ENCODE assay signal across 17 mouse cellular contexts in the genomic region with DNA sequence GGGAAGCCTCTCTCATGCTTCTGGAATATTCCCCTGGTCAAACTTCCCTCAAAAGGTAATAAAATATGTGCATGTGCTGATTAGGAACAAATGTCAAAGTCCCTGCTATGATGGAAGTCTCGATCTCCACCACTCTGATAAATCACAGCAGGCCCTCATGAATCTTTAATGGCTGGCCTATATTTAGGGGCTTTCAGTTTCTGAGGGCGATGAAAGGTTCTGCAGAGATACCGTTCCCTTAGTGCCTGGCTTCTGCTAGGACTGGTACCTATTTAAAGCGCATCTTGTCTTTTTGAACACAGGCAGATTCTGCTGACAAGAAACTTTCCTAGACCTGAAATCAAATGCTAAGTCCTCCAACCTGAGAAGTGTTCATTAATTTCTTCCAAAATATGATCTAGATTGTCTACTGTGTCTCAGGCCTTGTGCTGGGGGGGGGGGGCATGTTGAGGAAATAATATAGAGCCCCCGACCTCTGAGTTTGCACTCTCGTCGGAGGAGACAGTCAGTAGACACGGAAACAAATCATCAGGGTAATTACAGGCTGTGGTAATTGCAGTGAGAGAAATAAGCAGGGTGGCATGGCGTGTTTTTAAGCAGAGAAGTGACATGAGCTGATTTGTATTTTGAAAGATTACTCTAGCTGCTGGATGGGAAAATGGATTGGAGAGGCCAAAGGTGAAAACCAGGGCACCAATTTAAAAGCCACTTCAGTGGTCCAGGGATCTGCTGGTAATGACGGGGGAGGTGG.
DNase-seq lines count a peak whose midpoint lies in the region; ATAC-seq lines count a peak whose summit lies in the region.
"Had no signal": no experiment of that assay in that cellular context is flagged by ENCODE, and none has a peak within 500 bp of the region (broad histone marks: within the 10 kb centered on the region; RNA-seq: fewer than 3 reads in every experiment).

No protein-coding gene starts in this region.

- WGBS in heart, embryonic 13.5 days, result 32% methylated on average over 10 of the region's 10 CpGs
- 57% methylated on average over 10 of the region's 10 CpGs for WGBS in midbrain, embryonic 14.5 days
- 70% methylated on average over 10 of the region's 10 CpGs for WGBS in midbrain, embryonic 11.5 days
- WGBS in forebrain, embryonic 15.5 days, result 46% methylated on average over 10 of the region's 10 CpGs

- no peaks in the 10 kb centered on the region for H3K9me3 ChIP-seq in heart, embryonic 13.5 days
- no peaks in the 10 kb centered on the region for H3K9me3 ChIP-seq in midbrain, embryonic 14.5 days (ENCODE audit: control insufficient read depth, low read length)
- H3K9me3 ChIP-seq in midbrain, embryonic 11.5 days (ENCODE audit: control insufficient read depth, low read length), result no peaks in the 10 kb centered on the region
- no peaks in the 10 kb centered on the region for H3K9me3 ChIP-seq in forebrain, embryonic 15.5 days
- H3K9me3 ChIP-seq: embryonic facial prominence, embryonic 12.5 days; hindbrain, embryonic 15.5 days had no signal

- H3K4me3 ChIP-seq in heart, embryonic 13.5 days, result no peak overlapping the region
- H3K4me3 ChIP-seq in midbrain, embryonic 14.5 days (replicated peaks; ENCODE audit: low read depth, low read length), result no peak overlapping the region
- no peak overlapping the region for H3K4me3 ChIP-seq in midbrain, embryonic 11.5 days (ENCODE audit: low read depth, low read length)
- H3K4me3 ChIP-seq in forebrain, embryonic 15.5 days, result no peak overlapping the region
- H3K4me3 ChIP-seq: embryonic facial prominence, embryonic 12.5 days; hindbrain, embryonic 15.5 days had no signal

- H3K27ac ChIP-seq in heart, embryonic 13.5 days (replicated peaks), result peak overlapping the region; percentile 67
- H3K27ac ChIP-seq in midbrain, embryonic 14.5 days (replicated peaks; ENCODE audit: low read depth, low read length), result peak overlapping the region; percentile 38; the same call in 1 of the 2 replicates
- H3K27ac ChIP-seq in midbrain, embryonic 11.5 days (ENCODE audit: low read depth, low read length), result no peak overlapping the region
- H3K27ac ChIP-seq in forebrain, embryonic 15.5 days (replicated peaks), result no peak overlapping the region
- H3K27ac ChIP-seq: embryonic facial prominence, embryonic 12.5 days had no signal

- intact Hi-C loops in heart, postnatal 14 days (cut with DNase I), result no loop called here

- no peaks in the 10 kb centered on the region for H3K27me3 ChIP-seq in heart, embryonic 13.5 days (replicated peaks)
- no peaks in the 10 kb centered on the region for H3K27me3 ChIP-seq in midbrain, embryonic 14.5 days (ENCODE audit: control insufficient read depth, insufficient read depth, low read length)
- H3K27me3 ChIP-seq in midbrain, embryonic 11.5 days (ENCODE audit: control insufficient read depth, insufficient read depth, low read length), result no peaks in the 10 kb centered on the region
- H3K27me3 ChIP-seq in forebrain, embryonic 15.5 days, result no peaks in the 10 kb centered on the region
- H3K27me3 ChIP-seq: embryonic facial prominence, embryonic 12.5 days; hindbrain, embryonic 15.5 days had no signal

- H3K9ac ChIP-seq in heart, embryonic 13.5 days, result 0 out of 2 replicates have a peak overlapping the region, but pooled peaks have one; percentile 34
- H3K9ac ChIP-seq in midbrain, embryonic 14.5 days (replicated peaks; ENCODE audit: low read length), result no peak overlapping the region
- no peak overlapping the region for H3K9ac ChIP-seq in midbrain, embryonic 11.5 days (ENCODE audit: low read length)
- no peak overlapping the region for H3K9ac ChIP-seq in forebrain, embryonic 15.5 days (replicated peaks)
- H3K9ac ChIP-seq: embryonic facial prominence, embryonic 12.5 days; hindbrain, embryonic 15.5 days had no signal

- no peak for DNase-seq in heart, postnatal 14 days
- peak; percentile 49 for DNase-seq in midbrain, embryonic 14.5 days
- no peak for DNase-seq in midbrain, embryonic 11.5 days (ENCODE audit: low spot score, missing footprints)
- peak; percentile 55 for DNase-seq in retina, embryonic 14.5 days (ENCODE audit: low spot score)
- DNase-seq in adrenal gland, postnatal 36 days, result no peak
- no peak for DNase-seq in thymus, postnatal 0 days (ENCODE audit: low spot score)
- DNase-seq: adrenal gland, postnatal 10 days; cerebellum, postnatal 10 days; kidney, adult 18-20 months; kidney, postnatal 14 days; lung, postnatal 36 days; right cerebral cortex, postnatal 14 days; thymus, postnatal 4 days had no signal

- peaks cover 38% of the 10 kb centered on the region for H3K4me1 ChIP-seq in heart, embryonic 13.5 days
- H3K4me1 ChIP-seq in midbrain, embryonic 14.5 days (ENCODE audit: control insufficient read depth, insufficient read depth, low read length), result peaks cover 9% of the 10 kb centered on the region; the same call in 1 of the 2 replicates
- H3K4me1 ChIP-seq in midbrain, embryonic 11.5 days (ENCODE audit: control insufficient read depth, insufficient read depth, low read length), result no peaks in the 10 kb centered on the region
- peaks cover 17% of the 10 kb centered on the region for H3K4me1 ChIP-seq in forebrain, embryonic 15.5 days

- no peak for ATAC-seq in heart, embryonic 13.5 days (ENCODE audit: extremely low read depth, insufficient number of reproducible peaks, low FRiP score, low TSS enrichment)
- no peak for ATAC-seq in midbrain, embryonic 14.5 days (ENCODE audit: low FRiP score, low TSS enrichment)
- no peak for ATAC-seq in midbrain, embryonic 11.5 days (ENCODE audit: low FRiP score)
- peak; percentile 47; the same call in 1 of the 2 replicates for ATAC-seq in forebrain, embryonic 15.5 days (replicated peaks)

- H3K4me2 ChIP-seq in heart, embryonic 13.5 days, result peak overlapping the region; percentile 20
- no peak overlapping the region for H3K4me2 ChIP-seq in midbrain, embryonic 14.5 days (ENCODE audit: low read length)
- H3K4me2 ChIP-seq in midbrain, embryonic 11.5 days, result no peak overlapping the region
- no peak overlapping the region for H3K4me2 ChIP-seq in forebrain, embryonic 15.5 days (replicated peaks)
- H3K4me2 ChIP-seq: embryonic facial prominence, embryonic 12.5 days; hindbrain, embryonic 15.5 days had no signal

- H3K36me3 ChIP-seq in heart, embryonic 13.5 days, result no peaks in the 10 kb centered on the region
- H3K36me3 ChIP-seq in midbrain, embryonic 14.5 days (ENCODE audit: control insufficient read depth, insufficient read depth, low read length), result no peaks in the 10 kb centered on the region
- no peaks in the 10 kb centered on the region for H3K36me3 ChIP-seq in midbrain, embryonic 11.5 days (ENCODE audit: control insufficient read depth, insufficient read depth, low read length)
- no peaks in the 10 kb centered on the region for H3K36me3 ChIP-seq in forebrain, embryonic 15.5 days
- H3K36me3 ChIP-seq: embryonic facial prominence, embryonic 12.5 days; hindbrain, embryonic 15.5 days had no signal

Comparison
In these comparisons a context has a peak if more than half of its experiments do, and no peak if none do; other contexts are left out.
1. H3K27ac ChIP-seq: peak in heart, embryonic 13.5 days (single experiment) and midbrain, embryonic 14.5 days (single experiment); none in midbrain, embryonic 11.5 days (single experiment) and forebrain, embryonic 15.5 days (single experiment).
2. DNase-seq: peak in midbrain, embryonic 14.5 days (single experiment) and retina, embryonic 14.5 days (single experiment); none in heart, postnatal 14 days (0 of 2), midbrain, embryonic 11.5 days (single experiment), adrenal gland, postnatal 36 days (0 of 2) and thymus, postnatal 0 days (single experiment).